Mouse (Mus musculus) mature B cell (primary cell): ENCODE data around the gene Tmed8.
"Not testable (repeated sequence)": the region's sequence is repeated elsewhere in the genome, so short reads cannot be mapped to it uniquely, and the experiment has no call there.

Experiments used
- in situ Hi-C: fragments of 300-500 bp; cut with MboI; formaldehyde crosslinking; loops from 2 replicates; pipeline ENCODE4 v1.14.3; 2019

Gene Tmed8

GRCm38 (mm10) chr12:87199973-87200586, at the start of gene Tmed8:
TSS of gene Tmed8 (minus strand) at chr12:87200454.
- in situ Hi-C loops: no loop called here

GRCm38 (mm10) chr12:87238632-87239031, 38.4 kb upstream of the Tmed8 start, which contains the start of gene Noxred1:
TSS of gene Noxred1 (minus strand) at chr12:87238732.
- in situ Hi-C loops: no loop called here

DNA sequence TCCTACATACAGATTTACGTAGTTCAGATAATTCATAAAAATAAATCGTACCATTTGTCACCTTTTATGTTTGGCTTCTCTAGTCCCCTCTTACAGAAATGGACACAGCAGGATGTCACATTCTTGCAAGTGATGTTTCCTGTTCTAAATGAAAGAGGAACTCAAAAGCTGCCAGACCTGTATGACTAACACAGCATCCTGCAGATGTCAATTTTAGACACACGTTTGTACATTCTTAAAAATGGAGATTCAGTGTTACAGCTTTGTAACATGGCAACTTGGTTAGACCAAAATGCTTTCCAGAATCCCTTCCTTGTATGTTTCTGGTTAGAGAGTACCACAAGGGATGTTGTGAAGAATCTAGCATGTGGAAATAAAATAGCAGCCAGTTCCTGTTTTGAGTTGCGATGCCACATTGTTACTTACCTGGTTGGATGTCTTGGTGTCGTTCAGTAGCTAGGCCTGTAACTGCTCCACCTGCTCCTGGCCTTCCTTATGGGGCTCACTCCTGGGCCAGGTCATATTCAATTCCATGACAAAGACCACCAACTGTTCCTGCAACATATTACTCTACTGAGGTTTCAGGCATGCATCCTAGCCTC, 36.7 kb upstream of the Tmed8 start:
- in situ Hi-C loops: no loop called here

DNA sequence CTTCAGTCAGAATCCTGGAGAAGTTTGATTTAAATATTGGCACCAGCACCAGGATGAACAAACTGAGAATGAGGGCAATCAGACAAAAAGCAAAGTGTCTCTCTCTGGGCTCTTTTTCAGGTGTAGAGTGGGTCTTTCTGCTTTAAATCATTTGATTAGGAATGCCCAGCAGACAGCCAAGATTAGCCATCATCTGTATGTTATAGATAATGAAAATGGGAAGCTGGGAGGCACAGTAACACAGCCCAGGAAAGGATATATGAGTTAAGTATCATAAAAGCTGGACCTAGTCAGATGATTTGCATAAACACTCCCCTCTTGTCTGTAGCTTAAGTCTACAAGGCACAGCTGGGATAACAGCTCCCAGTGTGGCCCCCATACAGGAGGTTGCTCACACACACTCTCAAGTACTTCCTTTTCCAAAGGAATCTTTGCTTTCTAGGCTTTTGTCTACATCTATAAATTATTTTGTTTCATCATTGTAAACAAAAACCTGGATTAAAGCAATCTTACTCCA, 30.2 kb upstream of the Tmed8 start:
- in situ Hi-C loops: no loop called here

DNA sequence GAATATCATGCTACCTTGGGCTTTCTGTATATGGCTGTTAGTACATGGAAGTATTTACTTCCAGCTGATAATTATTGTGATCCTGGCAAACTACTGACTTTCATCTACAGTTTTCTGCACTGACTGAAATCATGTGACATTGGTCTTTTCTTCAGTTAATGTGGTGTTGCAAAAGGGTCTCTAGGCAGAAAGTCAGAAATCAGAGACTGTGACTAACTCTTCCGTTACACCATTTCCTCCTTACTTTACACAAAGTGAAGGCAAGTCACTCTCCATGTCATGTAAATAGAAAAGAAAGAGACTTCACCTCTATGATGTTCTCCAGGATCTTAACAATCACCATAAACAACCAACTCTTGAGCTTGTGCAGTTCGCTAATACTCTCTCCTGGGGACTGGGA, 29.4 kb upstream of the Tmed8 start:
- in situ Hi-C loops: no loop called here

DNA sequence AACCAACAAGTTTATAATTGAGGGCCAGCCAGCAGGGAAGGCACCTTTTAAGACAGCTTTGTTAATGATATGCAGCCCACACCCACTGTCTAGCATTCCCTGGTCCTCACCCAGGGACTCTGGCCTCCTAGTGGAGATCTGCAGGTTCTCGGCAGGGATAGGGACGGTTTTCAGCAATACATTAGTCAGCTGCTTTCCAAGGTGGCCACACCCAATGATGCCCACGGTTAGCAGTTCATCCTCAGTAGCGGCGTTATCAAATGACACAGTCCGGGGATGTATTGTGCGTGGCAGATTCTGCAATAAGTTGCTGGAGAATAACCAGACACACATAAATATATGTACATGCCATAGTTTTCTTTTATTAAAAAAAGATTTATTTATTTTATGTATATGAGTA, 26.5 kb upstream of the Tmed8 start:
- in situ Hi-C loops: no loop called here

DNA sequence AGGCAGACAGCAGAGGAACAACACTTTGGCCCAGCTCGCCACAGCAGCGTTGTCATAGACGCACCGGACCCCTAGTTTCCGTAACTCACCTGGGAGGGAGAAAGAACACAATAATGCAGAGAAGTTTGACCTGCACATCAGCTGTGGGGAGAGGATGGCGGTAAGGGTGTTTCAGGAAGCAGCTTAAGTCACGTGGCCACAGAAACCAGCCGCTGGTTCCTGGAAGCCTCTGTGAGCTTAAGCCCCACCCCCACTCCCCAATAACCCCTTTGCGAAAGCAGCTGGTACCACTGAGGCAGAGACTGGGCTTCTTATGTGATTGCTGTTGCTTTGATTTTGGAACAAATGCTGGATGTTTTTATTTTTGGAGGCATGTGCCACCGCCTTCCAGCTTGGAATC, 24.7 kb upstream of the Tmed8 start:
- in situ Hi-C loops: no loop called here

DNA sequence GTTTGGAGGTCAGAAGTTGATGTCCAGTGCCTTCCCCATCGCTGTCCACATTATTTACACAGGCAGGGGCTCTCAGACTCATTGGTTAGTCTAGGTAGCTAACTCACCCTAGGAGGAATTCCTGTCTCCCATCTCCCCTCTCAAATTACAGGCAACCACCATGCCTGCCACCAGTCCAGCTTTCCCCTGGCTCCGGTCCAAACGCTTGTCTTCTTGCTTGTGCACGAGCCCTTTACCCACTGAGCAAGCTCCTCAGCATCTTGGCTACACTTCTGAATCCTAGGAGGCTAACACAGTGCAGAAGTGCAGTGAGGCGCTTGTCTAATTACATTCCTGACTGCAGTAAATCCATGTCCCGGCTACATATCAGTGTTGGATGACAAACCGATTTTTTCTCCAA, 19.1 kb upstream of the Tmed8 start:
- in situ Hi-C loops: no loop called here

DNA sequence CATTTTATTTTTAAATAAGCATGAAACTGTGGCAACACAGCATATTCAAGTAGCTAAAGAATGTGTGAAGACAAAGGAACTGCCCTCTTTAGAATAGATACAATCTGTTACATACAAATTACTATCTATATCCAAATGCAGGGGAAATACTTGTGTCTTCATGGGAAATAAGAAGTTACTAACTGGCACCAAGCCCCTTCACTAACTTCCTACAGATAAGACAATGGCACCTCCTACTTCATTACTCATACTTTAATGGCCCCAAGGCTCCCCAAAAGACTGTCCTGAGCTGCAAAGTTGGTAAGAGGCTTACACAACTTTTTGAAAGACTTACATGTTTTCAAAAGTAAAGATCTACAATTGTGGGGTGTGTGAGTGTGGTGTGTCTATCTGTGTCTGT, 17.3 kb upstream of the Tmed8 start:
- in situ Hi-C loops: no loop called here

- in situ Hi-C loops: no loop called here
Observed at GRCm38 (mm10) chr12:87216053-87216452, 15.8 kb upstream of the Tmed8 start.

DNA sequence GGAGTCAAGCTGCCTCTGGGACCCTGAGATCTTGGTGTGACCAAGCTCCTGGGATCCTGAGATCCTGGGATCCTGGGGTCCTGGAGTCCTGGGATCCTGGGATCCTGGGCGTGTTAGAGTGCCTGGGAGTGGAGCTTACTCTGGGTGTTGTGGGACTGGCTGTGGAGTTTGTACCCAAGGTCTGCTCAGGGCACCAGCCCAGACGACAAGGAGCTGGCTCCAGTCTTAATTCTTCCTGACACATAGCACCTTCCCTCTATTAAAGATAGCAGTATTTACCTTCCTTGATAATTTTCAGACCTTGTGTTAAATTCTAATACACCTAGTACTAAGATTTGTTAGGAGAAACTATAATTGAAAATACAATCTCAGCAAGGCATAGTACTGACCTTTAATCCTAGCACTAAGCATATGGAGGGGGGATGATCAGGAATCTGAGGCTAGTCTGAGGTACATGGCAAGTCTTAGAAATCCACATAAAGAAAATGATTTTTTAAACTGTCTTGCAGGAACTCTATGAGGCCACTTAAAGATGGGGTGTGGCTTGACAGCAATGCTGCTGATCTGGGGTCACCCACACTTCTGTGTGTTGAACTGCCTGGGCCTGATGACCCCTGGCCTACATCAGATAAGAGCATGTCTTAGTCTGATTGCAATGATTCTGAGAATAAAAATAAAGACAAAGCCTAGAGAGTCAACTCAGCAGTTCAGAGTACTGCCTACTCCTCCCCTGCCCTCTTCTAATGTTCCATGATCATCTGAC, 12.8 kb upstream of the Tmed8 start:
- in situ Hi-C loops: no loop called here

- in situ Hi-C loops: not testable (repeated sequence)
Observed at GRCm38 (mm10) chr12:87205789-87206188, 5.5 kb upstream of the Tmed8 start.

DNA sequence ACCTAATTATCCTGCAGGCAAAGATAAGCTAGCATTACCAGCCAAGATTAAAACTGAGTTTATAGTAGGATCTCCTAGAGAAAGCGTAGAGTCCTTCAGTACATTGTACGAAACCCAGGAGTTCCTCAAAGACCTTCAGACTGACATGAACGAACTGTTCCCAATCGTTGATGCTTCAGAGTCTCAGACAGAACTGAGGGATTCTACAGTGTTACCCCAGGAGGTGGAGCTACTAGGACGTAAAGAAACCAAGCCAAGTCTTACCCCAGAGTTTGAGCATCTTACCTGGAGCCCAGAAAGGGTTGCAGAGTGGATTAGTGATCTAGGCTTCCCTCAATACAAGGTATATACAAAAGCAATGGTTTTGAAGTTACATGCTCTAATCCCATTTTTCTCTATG, 1.4 kb upstream of the Tmed8 start:
- in situ Hi-C loops: no loop called here

GRCm38 (mm10) chr12:87199206-87199972, 865 bp downstream of the Tmed8 start, which contains the start of gene Samd15:
TSS of gene Samd15 (plus strand) at chr12:87199723.
- in situ Hi-C loops: no loop called here

DNA sequence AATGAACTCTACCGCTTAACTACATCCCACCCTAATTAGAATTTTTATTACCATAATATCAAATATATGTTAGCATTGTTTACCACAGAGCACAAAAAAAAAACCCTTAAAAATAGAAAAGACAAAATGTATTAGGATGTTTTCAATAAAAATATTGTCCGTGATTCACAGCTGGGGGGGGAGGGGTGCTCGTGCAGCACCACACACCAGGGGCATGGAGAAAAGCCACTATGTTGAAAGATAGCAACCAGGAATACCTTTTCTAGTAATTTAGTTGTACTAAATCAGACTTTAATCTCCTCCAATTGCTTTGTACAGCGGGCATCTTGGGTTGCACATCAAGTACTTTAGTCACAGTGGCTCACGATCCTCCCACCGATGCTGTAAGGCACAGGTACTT, 1.5 kb downstream of the Tmed8 start:
- in situ Hi-C loops: no loop called here

GRCm38 (mm10) chr12:87196310-87196709, 3.9 kb downstream of the Tmed8 start:
- in situ Hi-C loops: no loop called here

DNA sequence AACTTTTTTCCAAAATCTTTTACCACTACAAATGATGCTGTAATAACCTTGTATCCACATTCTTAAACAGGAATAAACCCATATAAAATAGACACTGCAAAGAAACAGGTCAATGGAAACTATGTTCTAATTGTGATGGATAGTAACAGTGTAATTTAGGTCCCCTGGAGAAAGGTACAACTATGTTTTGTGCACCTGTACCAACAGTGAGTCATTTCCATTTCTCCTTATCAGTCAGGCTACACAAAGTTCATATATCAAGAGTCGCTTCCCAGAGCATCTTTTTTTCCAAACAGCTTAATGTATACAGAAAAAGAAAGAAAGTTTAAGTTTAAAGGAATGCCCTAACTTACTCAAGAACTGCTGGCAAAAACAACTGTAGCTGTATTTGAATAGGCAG, 5.2 kb downstream of the Tmed8 start:
- in situ Hi-C loops: no loop called here

DNA sequence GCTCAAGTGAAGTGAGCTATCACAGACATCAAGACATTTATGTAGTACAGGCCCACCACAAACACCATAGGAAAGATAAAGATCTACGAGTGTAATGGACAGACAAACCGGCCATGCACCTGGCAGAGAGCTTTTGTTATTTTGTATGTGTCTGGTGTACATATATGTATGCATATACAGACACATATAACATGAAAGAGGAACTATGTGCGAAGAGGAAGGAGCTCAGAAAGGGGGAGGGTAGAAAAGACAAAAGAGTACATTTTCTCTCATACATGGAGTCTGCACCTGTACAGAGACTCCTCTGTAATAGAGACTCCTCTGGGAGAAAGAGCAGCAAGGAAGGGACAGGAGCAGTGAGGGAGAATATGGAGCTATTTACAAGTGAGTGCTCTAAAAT, 7.2 kb downstream of the Tmed8 start:
- in situ Hi-C loops: no loop called here

DNA sequence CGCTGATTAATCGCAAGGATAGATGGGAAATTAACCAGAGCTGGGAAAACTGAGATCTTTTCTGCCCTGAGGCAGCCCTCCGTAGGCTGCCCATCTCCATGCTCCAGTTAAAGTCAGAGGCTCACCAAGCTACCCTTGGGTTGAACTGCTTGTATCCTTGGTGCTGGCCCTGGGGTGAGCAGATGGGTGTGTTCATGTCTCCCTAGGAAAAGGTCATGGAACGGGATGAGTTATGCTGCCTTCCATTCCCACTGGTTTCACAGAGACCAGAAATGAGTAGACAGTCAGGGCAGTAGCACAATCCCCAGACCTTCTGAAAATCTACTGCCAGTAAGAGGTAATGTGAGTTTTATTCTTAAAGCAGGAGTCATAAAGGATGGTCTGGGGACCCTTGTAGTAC, 22.6 kb downstream of the Tmed8 start:
- in situ Hi-C loops: no loop called here

DNA sequence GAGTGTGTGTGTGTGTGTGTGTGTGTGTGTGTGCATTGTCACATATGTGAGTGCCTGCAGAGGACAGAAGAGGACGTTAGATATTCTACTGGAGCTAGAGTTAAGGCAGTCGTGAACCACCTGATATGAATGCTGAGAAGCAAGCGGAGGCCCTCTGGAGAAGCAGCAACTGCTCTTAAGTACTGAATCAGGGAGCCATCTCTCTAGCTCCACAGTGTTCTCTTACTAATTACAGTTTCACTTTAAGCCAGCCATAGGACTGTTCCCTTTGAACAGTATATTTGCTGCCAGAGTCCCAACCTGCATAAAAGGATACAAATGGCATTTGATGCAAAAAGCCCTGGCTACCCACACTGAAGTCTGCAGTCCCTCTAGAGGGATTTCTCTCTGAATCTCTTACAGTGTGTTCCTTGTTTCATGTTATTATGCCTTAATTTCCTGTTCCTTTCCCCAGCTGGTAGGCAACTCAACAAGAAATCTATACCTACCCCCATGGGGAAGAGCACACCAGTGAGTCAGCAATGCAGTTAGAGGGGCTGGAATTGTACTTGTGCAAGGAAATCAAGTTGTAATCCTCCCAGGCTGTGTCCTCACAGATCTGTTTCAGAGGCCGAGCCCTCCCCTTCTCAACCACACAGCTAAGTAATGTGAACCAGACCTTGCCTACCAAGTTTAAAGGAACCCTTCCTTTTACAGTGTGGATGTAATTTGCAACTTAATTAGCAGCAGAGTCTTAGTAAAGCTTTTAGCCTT, 24.9 kb downstream of the Tmed8 start:
- in situ Hi-C loops: no loop called here

DNA sequence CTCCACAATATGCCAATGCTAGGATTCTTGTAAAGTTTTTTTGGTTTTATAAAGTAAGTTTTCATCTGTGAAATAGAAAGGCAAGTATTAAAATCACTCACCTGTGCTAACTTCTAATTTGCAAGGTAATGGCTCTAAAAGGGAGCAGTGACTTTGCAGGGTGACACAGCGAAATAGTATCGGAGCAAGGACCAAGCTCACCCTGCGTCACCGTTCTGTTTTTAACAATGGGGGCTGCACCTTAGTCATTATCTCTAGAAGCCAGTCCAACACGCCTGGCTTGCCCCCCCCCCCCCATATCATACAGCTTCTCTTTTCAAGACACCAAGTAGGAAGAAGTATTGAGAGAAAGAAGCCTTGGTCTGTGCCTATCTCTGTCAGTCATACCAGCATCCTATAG, 39.4 kb downstream of the Tmed8 start:
- in situ Hi-C loops: no loop called here
